Mouse (Mus musculus) midbrain, postnatal 0 days (tissue): ENCODE data around the gene Acaca. TPM values are rescaled to one million over a fixed set of nuclear protein-coding genes. Genes with fewer than 3 reads are reported as not detected.

Experiments used
- ATAC-seq: fragments of 200-750 bp; cut with Nextera tagmentation; 2 replicates; pipeline ENCODE4 v1.8.0; 2017; ENCODE audit warnings: moderate number of reproducible peaks, mild to moderate bottlenecking, moderate TSS enrichment, moderate library complexity; ENCODE audit not compliant: low FRiP score
- DNase-seq: peaks from one replicate; pipeline ENCODE4 v3.0.0-alpha.2; 2015; ENCODE audit warnings: low spot score
- H3K27ac ChIP-seq: fragments of 300-500 bp; sonication (generic); 2 replicates; pipeline ENCODE4 v1.5.1; 2014; ENCODE audit warnings: low read depth, mild to moderate bottlenecking, low read length, mixed read lengths
- H3K27me3 ChIP-seq: fragments of 300-500 bp; sonication (generic); 2 replicates; pipeline ENCODE4 v1.6.1; 2014; ENCODE audit warnings: low read length, control low read depth, mixed read lengths; ENCODE audit not compliant: insufficient read depth
- H3K36me3 ChIP-seq: fragments of 300-500 bp; sonication (generic); 2 replicates; pipeline ENCODE4 v1.6.1; 2014; ENCODE audit warnings: low read length, control low read depth, mixed read lengths; ENCODE audit not compliant: insufficient read depth
- H3K4me1 ChIP-seq: fragments of 300-500 bp; sonication (generic); 2 replicates; pipeline ENCODE4 v1.6.1; 2014; ENCODE audit warnings: mild to moderate bottlenecking, control low read depth, antibody characterized with exemption, low read length, mixed read lengths; ENCODE audit not compliant: insufficient read depth
- H3K4me2 ChIP-seq: fragments of 300-500 bp; sonication (generic); 2 replicates; pipeline ENCODE4 v1.6.1; 2014; ENCODE audit warnings: low read depth, mild to moderate bottlenecking, low read length, mixed read lengths; ENCODE audit not compliant: poor library complexity, severe bottlenecking
- H3K4me3 ChIP-seq: fragments of 300-500 bp; sonication (generic); 2 replicates; pipeline ENCODE4 v1.5.1; 2014; ENCODE audit warnings: low read depth, mild to moderate bottlenecking, low read length, moderate library complexity
- H3K9ac ChIP-seq: fragments of 300-500 bp; sonication (generic); replicated peaks from 2 replicates; pipeline ENCODE4 v1.6.1; 2014; ENCODE audit warnings: mild to moderate bottlenecking, low read length, moderate library complexity, mixed read lengths; ENCODE audit not compliant: poor library complexity, severe bottlenecking
- H3K9me3 ChIP-seq: fragments of 300-500 bp; sonication (generic); 2 replicates; pipeline ENCODE4 v1.6.1; 2016; ENCODE audit warnings: low read length, control low read depth
- CTCF ChIP-seq: IDR thresholded peaks from 2 replicates; pipeline ENCODE4 v1.5.1; 2016; ENCODE audit warnings: antibody characterized with exemption, mild to moderate bottlenecking
- WGBS: fragments of 180-500 bp; shearing (Covaris S2); extraction: QIAGEN DNeasy Blood & Tissue Kit; methylation state at CpG from one replicate; pipeline ENCODE4 v1.1.7; 2014; 5-methylcytosine and 5-hydroxymethylcytosine counted together
- polyA plus RNA-seq: library from polyadenylated mRNA; unstranded; fragments of >200 nt; fragmentation: Nextera tagmentation; extraction: Ambion mirVana; gene quantifications from 2 replicates; pipeline ENCODE4 v1.2.1, GENCODE M21; 2015
- total RNA-seq: library from RNA; depleted of rRNA; stranded (reverse); fragments of >200 nt; gene quantifications from 2 replicates; pipeline ENCODE4 v1.2.3, GENCODE M21; 2014

The Acaca gene
- total and polyA plus RNA-seq, 2 experiments from 2014 or later = 19.3 to 123 TPM

GRCm38 (mm10) chr11:84425736-84426632 is 296.5 kb downstream of the Acaca start:
- no peak for DNase-seq
- no peak overlapping the region for H3K27ac ChIP-seq

GRCm38 (mm10) chr11:84426633-84426998 is 297.1 kb downstream of the Acaca start:
- no peak for ATAC-seq
- no peaks in the 10 kb centered on the region for H3K36me3 ChIP-seq
- no peaks in the 10 kb centered on the region for H3K27me3 ChIP-seq
- H3K9me3 ChIP-seq = no peaks in the 10 kb centered on the region
- H3K4me2 ChIP-seq = no peak overlapping the region
- WGBS = 87% methylated on average over 5 of the region's 5 CpGs
- peaks cover 3% of the 10 kb centered on the region; the same call in 1 of the 2 replicates for H3K4me1 ChIP-seq
- H3K9ac ChIP-seq = no peak overlapping the region
- H3K27ac ChIP-seq = no peak overlapping the region
- DNase-seq = no peak
- TF ChIP-seq CTCF = no peak
- no peak overlapping the region for H3K4me3 ChIP-seq

More at GRCm38 (mm10) chr11:84425736-84426632, 296.5 kb downstream of the Acaca start:
- H3K27me3 ChIP-seq = no peaks in the 10 kb centered on the region
- H3K4me3 ChIP-seq = no peak overlapping the region
- ATAC-seq = no peak
- H3K9me3 ChIP-seq = no peaks in the 10 kb centered on the region
- H3K4me2 ChIP-seq = no peak overlapping the region
- WGBS = 54% methylated on average over 13 of the region's 13 CpGs
- H3K4me1 ChIP-seq = peaks cover 3% of the 10 kb centered on the region; the same call in 1 of the 2 replicates
- TF ChIP-seq CTCF = no peak
- H3K36me3 ChIP-seq = no peaks in the 10 kb centered on the region
- no peak overlapping the region for H3K9ac ChIP-seq

DNA sequence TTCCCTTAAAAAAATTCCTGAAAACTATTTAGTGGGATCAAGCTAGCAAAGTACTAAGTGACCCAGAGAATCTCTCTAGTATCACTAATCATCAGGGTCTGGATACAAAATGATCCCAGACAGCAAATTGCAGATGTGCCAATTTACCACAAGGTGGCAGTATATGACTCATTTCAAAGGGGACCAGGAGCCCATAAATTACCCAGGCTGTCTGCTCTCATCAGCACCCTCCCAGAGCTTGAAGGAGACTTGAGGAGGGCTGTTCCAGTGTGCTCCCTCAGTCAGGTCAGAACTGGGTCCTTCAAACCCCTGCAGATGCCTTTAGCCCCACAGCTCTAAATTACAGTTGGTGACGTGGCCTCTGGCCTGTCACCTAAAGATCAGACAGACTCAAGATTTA is 300.1 kb downstream of the Acaca start:
- Histone ChIP-seq H3K4me1 (peaks cover 3% of the 10 kb centered on the region; the same call in 1 of the 2 replicates), H3K4me3 (no peak overlapping the region), H3K4me2 (no peak overlapping the region), H3K9ac (no peak overlapping the region), H3K36me3 (no peaks in the 10 kb centered on the region), H3K27me3 (no peaks in the 10 kb centered on the region), H3K27ac (no peak overlapping the region), H3K9me3 (no peaks in the 10 kb centered on the region)
- 25% methylated on average over 1 of the region's 1 CpGs for WGBS
- TF ChIP-seq CTCF = peak; percentile 91
- ATAC-seq = peak; percentile 62; the same call in 1 of the 2 replicates
- peak; percentile 90 for DNase-seq

GRCm38 (mm10) chr11:84430336-84430735 is 300.9 kb downstream of the Acaca start:
- Histone ChIP-seq H3K4me1 (peaks cover 3% of the 10 kb centered on the region; the same call in 1 of the 2 replicates), H3K27me3 (no peaks in the 10 kb centered on the region), H3K4me2 (no peak overlapping the region), H3K9ac (no peak overlapping the region), H3K36me3 (no peaks in the 10 kb centered on the region), H3K27ac (no peak overlapping the region), H3K4me3 (no peak overlapping the region), H3K9me3 (no peaks in the 10 kb centered on the region)
- DNase-seq (no peak), ATAC-seq (no peak)
- WGBS = 81% methylated on average over 4 of the region's 4 CpGs
- no peak for TF ChIP-seq CTCF

GRCm38 (mm10) chr11:84434879-84435278 is 305.4 kb downstream of the Acaca start:
- no peaks in the 10 kb centered on the region for H3K4me1 ChIP-seq
- no peaks in the 10 kb centered on the region for H3K36me3 ChIP-seq
- H3K4me2 ChIP-seq = no peak overlapping the region
- TF ChIP-seq CTCF = peak; percentile 46
- H3K9me3 ChIP-seq = no peaks in the 10 kb centered on the region
- WGBS = 71% methylated on average over 6 of the region's 6 CpGs
- no peaks in the 10 kb centered on the region for H3K27me3 ChIP-seq
- no peak overlapping the region for H3K4me3 ChIP-seq
- ATAC-seq (no peak), DNase-seq (no peak)
- no peak overlapping the region for H3K9ac ChIP-seq
- no peak overlapping the region for H3K27ac ChIP-seq

DNA sequence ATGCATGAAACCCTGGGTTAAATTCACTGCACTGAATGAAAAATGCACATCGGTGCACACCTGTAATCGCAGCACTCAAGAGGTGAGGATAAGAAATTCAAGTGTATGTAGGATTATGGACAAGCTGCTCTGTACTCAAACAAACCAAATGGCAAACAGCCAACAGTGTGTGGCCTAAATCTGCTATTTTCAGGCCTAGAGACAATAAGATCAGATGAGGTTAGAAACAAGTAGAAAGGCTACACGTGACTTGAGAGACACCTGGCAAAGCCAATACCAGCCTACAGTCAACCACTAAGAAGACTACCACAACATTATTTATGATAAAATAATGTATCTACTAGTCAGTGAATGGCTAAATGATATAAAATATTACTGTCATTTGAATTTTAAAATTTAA is 310.9 kb downstream of the Acaca start:
- WGBS = 81% methylated on average over 3 of the region's 3 CpGs
- H3K9me3 ChIP-seq = no peaks in the 10 kb centered on the region
- H3K9ac ChIP-seq = no peak overlapping the region
- no peak for ATAC-seq
- no peaks in the 10 kb centered on the region for H3K27me3 ChIP-seq
- no peak for DNase-seq
- H3K4me1 ChIP-seq = no peaks in the 10 kb centered on the region
- no peak for TF ChIP-seq CTCF
- no peak overlapping the region for H3K4me2 ChIP-seq
- H3K27ac ChIP-seq = no peak overlapping the region
- H3K36me3 ChIP-seq = 0 out of 2 replicates have a peak, but pooled peaks cover 5% of the 10 kb centered on the region
- H3K4me3 ChIP-seq = no peak overlapping the region
